Mouse (Mus musculus): ENCODE results near the gene Dap. TPM values are rescaled to one million over a fixed set of nuclear protein-coding genes. Genes with fewer than 3 reads are reported as not detected.
A peak's percentile ranks its signal among the peaks of the same experiment; 100 is the strongest.

Dap gene
- polyA plus RNA-seq, 1 experiment from 2014 or later, result 124 TPM

DNA sequence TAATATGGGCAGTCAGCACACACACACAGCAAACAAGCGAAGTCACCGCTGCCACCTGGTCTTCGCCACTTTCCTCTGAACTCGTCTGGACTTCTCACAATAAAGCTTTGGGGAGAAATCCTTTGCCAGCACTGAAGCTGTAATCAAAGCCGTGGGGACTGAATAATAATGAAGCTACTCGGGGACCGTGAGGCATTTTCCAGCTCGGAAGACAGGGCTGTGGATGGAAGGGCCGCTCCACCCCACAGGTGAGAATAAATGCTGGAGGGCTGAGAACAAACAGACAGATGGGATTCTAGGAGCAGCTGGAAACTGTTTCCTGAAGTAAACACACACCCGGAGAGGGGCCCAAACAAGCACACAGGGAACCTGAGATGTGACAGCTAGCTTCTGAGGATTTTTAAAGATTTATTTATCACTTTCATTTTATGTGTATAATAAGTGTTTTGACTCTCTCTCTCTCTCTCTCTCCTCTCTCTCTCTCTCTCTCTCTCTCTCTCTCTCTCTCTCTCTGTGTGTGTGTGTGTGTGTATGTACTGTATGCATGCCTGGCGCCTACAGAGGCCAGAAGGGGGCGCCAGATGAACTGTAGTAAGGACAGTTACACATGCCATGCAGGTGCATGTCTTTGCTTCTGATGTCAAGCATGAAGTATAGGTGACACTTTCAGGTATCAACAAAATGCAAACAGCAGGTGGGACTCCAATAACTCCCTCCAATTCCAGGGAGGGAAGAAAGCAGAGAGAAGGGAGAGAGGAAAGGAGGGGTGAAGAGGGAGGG, 96.7 kb downstream of the Dap start:
- Histone ChIP-seq H3K9me3 (ENCODE audit: control insufficient read depth) (no peaks in the 10 kb centered on the region), H3K27ac (ENCODE audit: low read depth, low read length) (no peak overlapping the region), H3K4me2 (replicated peaks; ENCODE audit: low read depth) (no peak overlapping the region), H3K36me3 (ENCODE audit: control insufficient read depth, insufficient read depth) (no peaks in the 10 kb centered on the region), H3K4me1 (replicated peaks; ENCODE audit: control insufficient read depth, insufficient read depth, low read length) (no peaks in the 10 kb centered on the region), H3K4me3 (ENCODE audit: low read depth, low read length) (no peak overlapping the region), H3K27me3 (replicated peaks; ENCODE audit: control insufficient read depth, insufficient read depth, low read length) (no peaks in the 10 kb centered on the region), H3K9ac (ENCODE audit: low read depth, low read length) (no peak overlapping the region)
- no peak for ATAC-seq
- peak; percentile 34 for TF ChIP-seq CTCF (IDR thresholded peaks at IDR 0.05; ENCODE audit: low read depth)
- 55% methylated on average over 12 of the region's 12 CpGs for WGBS

- Histone ChIP-seq H3K4me2 (replicated peaks; ENCODE audit: low read depth) (no peak overlapping the region), H3K27me3 (replicated peaks; ENCODE audit: control insufficient read depth, insufficient read depth, low read length) (no peaks in the 10 kb centered on the region), H3K4me1 (replicated peaks; ENCODE audit: control insufficient read depth, insufficient read depth, low read length) (no peaks in the 10 kb centered on the region), H3K9me3 (ENCODE audit: control insufficient read depth) (no peaks in the 10 kb centered on the region), H3K36me3 (ENCODE audit: control insufficient read depth, insufficient read depth) (no peaks in the 10 kb centered on the region), H3K9ac (ENCODE audit: low read depth, low read length) (no peak overlapping the region), H3K27ac (ENCODE audit: low read depth, low read length) (no peak overlapping the region), H3K4me3 (ENCODE audit: low read depth, low read length) (no peak overlapping the region)
- 88% methylated on average over 4 of the region's 4 CpGs for WGBS
- ATAC-seq, result no peak
- TF ChIP-seq CTCF (IDR thresholded peaks at IDR 0.05; ENCODE audit: low read depth), result peak; percentile 52
Observed at GRCm38 (mm10) chr15:31323684-31324083, 99.6 kb downstream of the Dap start.

Other genes with a start within 250 kb of the Dap start
- 0.25 and 0.29 TPM in 2 replicates for gene Ankrd33b, start 143.4 kb downstream of the Dap start, polyA plus RNA-seq (2015; fragmentation: Nextera tagmentation; extraction: Ambion mirVana)
- 0.69 and 1.2 TPM in 2 replicates for gene Ropn1l, start 229.4 kb downstream of the Dap start, polyA plus RNA-seq (2015; fragmentation: Nextera tagmentation; extraction: Ambion mirVana)